Mouse (Mus musculus) small intestine, adult 2 months (tissue): ENCODE measurements at regions not wholly inside any gene's neighbourhood (a gene's known extent, or its start where the extent isn't known, plus 50 kb on each side); places are given as distances from the start of the nearest gene placed in this dataset.

Experiments used
- CTCF ChIP-seq: fragments of 200-500 bp; IDR thresholded peaks from 2 replicates; pipeline ENCODE4 v1.5.1; 2012; ENCODE audit warnings: low read depth, mild to moderate bottlenecking, control low read depth, inconsistent platforms, low read length, moderate library complexity, mixed read lengths; ENCODE audit not compliant: insufficient replicate concordance, insufficient read length; ENCODE audit errors: extremely low read depth
- POLR2A ChIP-seq: fragments of 200-500 bp; IDR thresholded peaks from 2 replicates; pipeline ENCODE4 v1.6.1; 2012; ENCODE audit warnings: low read depth, mild to moderate bottlenecking, control low read depth, inconsistent platforms, low read length, moderate library complexity

- no peak for TF ChIP-seq CTCF
- TF ChIP-seq POLR2A = no peak
Measured at GRCm38 (mm10) chr14:80172799-80173484, 189.1 kb downstream of the Olfm4 start.
